Mouse (Mus musculus): ENCODE measurements around the gene Ccdc136. TPM values are rescaled to one million over a fixed set of nuclear protein-coding genes. Genes with fewer than 3 reads are reported as not detected.
"Not testable (repeated sequence)": the region's sequence is repeated elsewhere in the genome, so short reads cannot be mapped to it uniquely, and the experiment has no call there.

Gene Ccdc136
- 0.05 and 0.23 TPM in 2 replicates for polyA plus RNA-seq (2012; rRNA removed)

DNA sequence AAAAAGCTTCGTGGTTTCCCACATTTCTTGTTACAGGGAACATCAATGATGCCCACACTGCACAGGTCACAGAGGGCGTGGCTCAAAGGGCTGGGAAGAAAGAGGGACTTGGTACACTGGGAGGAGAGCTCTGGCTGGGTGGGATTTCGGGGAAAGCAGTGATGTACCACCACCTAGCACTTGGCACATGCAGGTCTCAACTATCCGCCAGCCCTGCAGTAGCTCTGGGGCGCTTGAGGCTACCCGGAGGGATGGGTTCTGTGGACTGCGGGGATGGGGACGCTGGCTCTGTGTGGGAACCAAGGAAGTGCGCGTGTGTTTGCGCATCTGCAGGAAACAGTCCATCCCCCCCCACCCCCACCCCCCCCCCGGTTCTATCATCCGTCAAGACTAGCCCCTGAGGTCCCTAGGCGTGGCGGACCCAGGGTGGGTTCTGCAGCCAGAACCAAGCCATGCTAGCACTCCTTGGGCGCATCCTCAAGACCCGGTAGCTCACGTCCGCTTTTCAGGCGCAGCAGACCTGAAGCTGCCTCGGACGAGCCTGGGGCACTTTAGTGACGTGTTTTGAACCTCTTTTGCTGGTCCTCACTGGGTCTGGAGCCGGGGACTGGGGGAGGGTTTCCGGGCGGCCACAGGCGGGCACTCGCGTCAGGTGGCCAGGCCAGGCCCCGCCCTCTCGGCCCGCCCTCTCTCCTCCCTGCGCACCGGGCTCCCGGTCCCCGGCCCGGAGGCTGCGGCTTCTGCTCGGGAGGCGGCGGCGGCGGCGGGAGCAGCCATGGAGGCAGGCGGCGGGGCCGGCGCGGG is at the start of gene Ccdc136:
Gene Ccdc136 (plus strand): TSS at position 400 of the 804 bp plus-strand sequence.
- peak in 1 of 2 experiments; percentile 39 for DNase-seq (ENCODE audit: low read depth in 1 of 2, low spot score in 2 of 2)
- WGBS: 2% methylated on average over 48 of the region's 49 CpGs
- no peaks in the 10 kb centered on the region for H3K36me3 ChIP-seq (ENCODE audit: control insufficient read depth, insufficient read depth, low read length)
- H3K4me1 ChIP-seq (ENCODE audit: control insufficient read depth, insufficient read depth, insufficient read length): peaks cover 4% of the 10 kb centered on the region; the same call in 1 of the 2 replicates
- H3K4me3 ChIP-seq (ENCODE audit: extremely low read depth, insufficient read depth, insufficient read length): peak within 1 kb of the TSS; percentile 57
- TF ChIP-seq POLR2A (IDR thresholded peaks at IDR 0.05; ENCODE audit: low read depth, low read length): no peak
- TF ChIP-seq CTCF (IDR thresholded peaks at IDR 0.05; ENCODE audit: extremely low read depth, insufficient read depth, insufficient read length, insufficient replicate concordance): no peak
- H3K27ac ChIP-seq (ENCODE audit: insufficient read depth, low read length): no peak within 1 kb of the TSS
- peaks cover 21% of the 10 kb centered on the region for H3K27me3 ChIP-seq (ENCODE audit: control insufficient read depth, insufficient read depth, low read length)

DNA sequence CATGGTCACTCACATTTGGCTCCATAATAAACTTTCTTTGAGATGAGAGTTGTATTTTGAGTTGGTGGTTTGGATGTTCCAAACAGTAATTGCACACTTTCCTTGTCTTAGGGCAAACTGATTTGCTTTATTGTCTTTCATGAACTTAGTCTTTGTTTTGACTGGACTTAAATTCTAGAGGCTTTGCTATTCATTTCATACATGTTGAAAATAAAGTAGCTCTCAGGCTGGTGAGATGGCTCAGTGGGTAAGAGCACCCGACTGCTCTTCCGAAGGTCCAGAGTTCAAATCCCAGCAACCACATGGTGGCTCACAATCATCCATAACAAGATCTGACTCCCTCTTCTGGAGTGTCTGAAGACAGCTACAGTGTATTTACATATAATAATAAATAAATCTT is 49.6 kb upstream of the Ccdc136 start:
- not testable (repeated sequence) for DNase-seq (ENCODE audit: low read depth in 1 of 2, low spot score in 2 of 2); H3K36me3 ChIP-seq (ENCODE audit: control insufficient read depth, insufficient read depth, low read length); H3K4me1 ChIP-seq (ENCODE audit: control insufficient read depth, insufficient read depth, insufficient read length); H3K4me3 ChIP-seq (ENCODE audit: extremely low read depth, insufficient read depth, insufficient read length); H3K27ac ChIP-seq (ENCODE audit: insufficient read depth, low read length); H3K27me3 ChIP-seq (ENCODE audit: control insufficient read depth, insufficient read depth, low read length)
- WGBS: 94% methylated on average over 2 of the region's 2 CpGs

GRCm38 (mm10) chr6:29347189-29347588 is 48.9 kb upstream of the Ccdc136 start:
- H3K4me1 ChIP-seq (ENCODE audit: control insufficient read depth, insufficient read depth, insufficient read length): peaks cover 3% of the 10 kb centered on the region
- DNase-seq (ENCODE audit: low read depth in 1 of 2, low spot score in 2 of 2): no peak
- peak overlapping the region; percentile 78 for H3K27ac ChIP-seq (ENCODE audit: insufficient read depth, low read length)
- 45% methylated on average over 7 of the region's 7 CpGs for WGBS
- peak overlapping the region; percentile 83 for H3K4me3 ChIP-seq (ENCODE audit: extremely low read depth, insufficient read depth, insufficient read length)
- no peaks in the 10 kb centered on the region for H3K27me3 ChIP-seq (ENCODE audit: control insufficient read depth, insufficient read depth, low read length)
- TF ChIP-seq CTCF (IDR thresholded peaks at IDR 0.05; ENCODE audit: extremely low read depth, insufficient read depth, insufficient read length, insufficient replicate concordance): no peak
- no peak for TF ChIP-seq POLR2A (IDR thresholded peaks at IDR 0.05; ENCODE audit: low read depth, low read length)
- no peaks in the 10 kb centered on the region for H3K36me3 ChIP-seq (ENCODE audit: control insufficient read depth, insufficient read depth, low read length)

DNA sequence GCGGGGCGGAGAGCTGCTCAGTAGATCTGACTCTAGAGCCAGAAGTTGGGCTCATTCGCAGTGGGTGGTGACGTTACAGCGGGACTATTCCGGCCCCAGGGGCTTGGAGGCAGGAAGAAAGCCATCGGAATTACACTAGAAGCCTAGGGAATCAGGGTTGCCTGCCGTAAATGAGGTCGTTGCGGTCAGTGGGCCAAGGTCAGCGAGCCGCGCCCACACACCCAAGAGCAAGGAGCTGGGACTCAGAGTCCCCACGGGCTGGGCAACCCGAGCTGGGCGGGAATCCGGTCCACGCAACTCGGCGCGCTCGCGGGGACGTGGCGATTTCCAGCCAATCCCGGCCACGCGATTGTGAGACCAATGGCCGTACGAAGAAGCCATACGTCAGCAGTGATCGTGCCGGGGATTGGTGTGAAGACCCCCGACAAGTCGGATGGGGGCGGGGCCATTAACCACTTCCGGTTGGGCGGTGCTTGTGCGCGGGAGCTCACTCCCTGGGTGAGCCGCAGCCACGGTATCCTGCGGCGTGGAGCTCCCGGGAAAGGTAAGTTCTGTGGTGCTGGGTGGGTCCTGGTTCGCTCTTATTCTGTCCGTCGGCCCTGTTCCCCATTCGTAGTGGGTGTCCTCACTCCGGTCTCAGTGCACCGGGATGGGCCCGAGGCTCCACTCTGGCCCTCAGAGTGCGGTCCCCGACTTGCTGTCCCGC is 48.3 kb upstream of the Ccdc136 start, which contains the start of gene Calu:
Gene Calu (plus strand): TSS at position 405 of the 706 bp plus-strand sequence.
- Histone ChIP-seq H3K4me3 (ENCODE audit: extremely low read depth, insufficient read depth, insufficient read length) (peak within 1 kb of the TSS; percentile 83), H3K36me3 (ENCODE audit: control insufficient read depth, insufficient read depth, low read length) (no peaks in the 10 kb centered on the region), H3K27me3 (ENCODE audit: control insufficient read depth, insufficient read depth, low read length) (no peaks in the 10 kb centered on the region), H3K4me1 (ENCODE audit: control insufficient read depth, insufficient read depth, insufficient read length) (peaks cover 3% of the 10 kb centered on the region), H3K27ac (ENCODE audit: insufficient read depth, low read length) (peak within 1 kb of the TSS; percentile 78)
- TF ChIP-seq CTCF (IDR thresholded peaks at IDR 0.05; ENCODE audit: extremely low read depth, insufficient read depth, insufficient read length, insufficient replicate concordance): no peak
- peak; percentile 46 for TF ChIP-seq POLR2A (IDR thresholded peaks at IDR 0.05; ENCODE audit: low read depth, low read length)
- WGBS: under 1% methylated on average over 55 of the region's 55 CpGs
- DNase-seq (ENCODE audit: low read depth in 1 of 2, low spot score in 2 of 2): peak; percentile 95 to 99

GRCm38 (mm10) chr6:29348371-29348724 is 47.8 kb upstream of the Ccdc136 start:
- peaks cover 3% of the 10 kb centered on the region for H3K4me1 ChIP-seq (ENCODE audit: control insufficient read depth, insufficient read depth, insufficient read length)
- H3K36me3 ChIP-seq (ENCODE audit: control insufficient read depth, insufficient read depth, low read length): no peaks in the 10 kb centered on the region
- H3K4me3 ChIP-seq (ENCODE audit: extremely low read depth, insufficient read depth, insufficient read length): peak overlapping the region; percentile 83
- H3K27me3 ChIP-seq (ENCODE audit: control insufficient read depth, insufficient read depth, low read length): no peaks in the 10 kb centered on the region
- WGBS: under 1% methylated on average over 15 of the region's 15 CpGs
- TF ChIP-seq POLR2A (IDR thresholded peaks at IDR 0.05; ENCODE audit: low read depth, low read length): no peak
- H3K27ac ChIP-seq (ENCODE audit: insufficient read depth, low read length): peak overlapping the region; percentile 57
- DNase-seq (ENCODE audit: low read depth in 1 of 2, low spot score in 2 of 2): no peak

DNA sequence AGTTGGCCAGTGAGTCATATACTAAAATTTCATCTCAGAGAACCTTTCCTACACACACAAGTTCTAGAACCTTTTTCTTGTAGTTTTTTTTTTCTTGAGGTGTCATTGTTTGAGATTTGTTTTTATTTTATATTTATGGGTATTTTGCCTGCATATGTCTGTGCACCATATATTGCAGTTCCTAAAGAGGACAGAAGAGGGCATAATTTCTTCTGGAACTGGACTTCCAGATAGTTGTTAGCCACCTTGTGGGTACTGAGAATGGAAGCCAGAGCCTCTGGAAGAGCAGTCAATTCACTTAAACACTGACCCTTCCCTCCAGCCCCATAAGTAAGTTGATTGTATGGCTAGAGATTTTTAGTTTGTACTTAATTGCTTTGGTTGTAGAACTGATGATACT is 44.5 kb upstream of the Ccdc136 start:
- no peaks in the 10 kb centered on the region; the same call in 1 of the 2 replicates for H3K36me3 ChIP-seq (ENCODE audit: control insufficient read depth, insufficient read depth, low read length)
- no peak overlapping the region for H3K4me3 ChIP-seq (ENCODE audit: extremely low read depth, insufficient read depth, insufficient read length)
- TF ChIP-seq CTCF (IDR thresholded peaks at IDR 0.05; ENCODE audit: extremely low read depth, insufficient read depth, insufficient read length, insufficient replicate concordance) (no peak), POLR2A (IDR thresholded peaks at IDR 0.05; ENCODE audit: low read depth, low read length) (no peak)
- H3K4me1 ChIP-seq (ENCODE audit: control insufficient read depth, insufficient read depth, insufficient read length): peaks cover 3% of the 10 kb centered on the region
- DNase-seq (ENCODE audit: low read depth in 1 of 2, low spot score in 2 of 2): no peak
- no peaks in the 10 kb centered on the region for H3K27me3 ChIP-seq (ENCODE audit: control insufficient read depth, insufficient read depth, low read length)
- H3K27ac ChIP-seq (ENCODE audit: insufficient read depth, low read length): no peak overlapping the region

DNA sequence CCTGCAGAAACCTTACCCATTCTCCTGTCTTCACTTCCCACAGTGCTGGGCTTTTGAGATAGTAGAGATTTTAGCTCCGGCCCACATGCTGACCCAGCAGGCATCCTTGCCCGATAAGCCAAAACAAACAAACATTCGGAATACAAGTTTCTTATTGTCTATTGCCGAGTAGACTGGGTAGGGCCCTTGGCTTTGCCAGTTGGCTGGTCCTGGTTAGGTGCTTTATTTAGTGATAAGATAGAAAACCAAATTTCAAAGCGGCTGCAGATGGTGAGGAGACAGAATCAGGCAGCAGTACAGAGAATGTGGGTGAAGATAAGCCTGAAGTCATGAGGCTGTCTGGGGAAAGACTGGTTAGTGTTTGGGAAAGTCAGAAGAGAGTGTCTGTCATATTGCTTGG is 43.3 kb upstream of the Ccdc136 start:
- Histone ChIP-seq H3K27me3 (ENCODE audit: control insufficient read depth, insufficient read depth, low read length) (no peaks in the 10 kb centered on the region), H3K4me1 (ENCODE audit: control insufficient read depth, insufficient read depth, insufficient read length) (peaks cover 3% of the 10 kb centered on the region), H3K4me3 (ENCODE audit: extremely low read depth, insufficient read depth, insufficient read length) (no peak overlapping the region), H3K27ac (ENCODE audit: insufficient read depth, low read length) (no peak overlapping the region), H3K36me3 (ENCODE audit: control insufficient read depth, insufficient read depth, low read length) (peaks cover 4% of the 10 kb centered on the region)
- WGBS: 72% methylated on average over 5 of the region's 5 CpGs
- TF ChIP-seq POLR2A (IDR thresholded peaks at IDR 0.05; ENCODE audit: low read depth, low read length) (no peak), CTCF (IDR thresholded peaks at IDR 0.05; ENCODE audit: extremely low read depth, insufficient read depth, insufficient read length, insufficient replicate concordance) (no peak)
- no peak for DNase-seq (ENCODE audit: low read depth in 1 of 2, low spot score in 2 of 2)

Measured in spleen, adult 2 months (tissue).